Mouse (Mus musculus): ENCODE measurements around the gene Fam83e.
A peak's percentile ranks its signal among the peaks of the same experiment; 100 is the strongest.

The Fam83e gene

GRCm38 (mm10) chr7:45720413-45721233, at the start of gene Fam83e:
Fam83e (plus strand) TSS chr7:45721212.
- no peak for DNase-seq

GRCm38 (mm10) chr7:45677627-45678295, 43.3 kb upstream of the Fam83e start:
- no peak for DNase-seq

GRCm38 (mm10) chr7:45678513-45678912, 42.5 kb upstream of the Fam83e start:
- no peak for DNase-seq

- DNase-seq, result no peak
Observed at GRCm38 (mm10) chr7:45679966-45680621, 40.9 kb upstream of the Fam83e start.

GRCm38 (mm10) chr7:45681046-45681736, 39.8 kb upstream of the Fam83e start:
- DNase-seq, result no peak

- DNase-seq, result peak; percentile 86
Observed at GRCm38 (mm10) chr7:45682144-45683126, 38.6 kb upstream of the Fam83e start.

- DNase-seq, result no peak
Observed at GRCm38 (mm10) chr7:45683396-45684050, 37.5 kb upstream of the Fam83e start, which contains the start of gene Ntn5. Ntn5 (plus strand) TSS chr7:45684022.

GRCm38 (mm10) chr7:45685811-45686210, 35.2 kb upstream of the Fam83e start:
- no peak for DNase-seq

- DNase-seq, result no peak
Observed at GRCm38 (mm10) chr7:45686841-45687240, 34.2 kb upstream of the Fam83e start.

GRCm38 (mm10) chr7:45689099-45689498, 31.9 kb upstream of the Fam83e start:
- DNase-seq, result no peak

GRCm38 (mm10) chr7:45689800-45690199, 31.2 kb upstream of the Fam83e start:
- DNase-seq, result no peak

GRCm38 (mm10) chr7:45692364-45692763, 28.6 kb upstream of the Fam83e start:
- no peak for DNase-seq

- no peak for DNase-seq
Observed at GRCm38 (mm10) chr7:45693921-45694591, 27.0 kb upstream of the Fam83e start, which contains the start of gene Sec1. Sec1 (minus strand) TSS chr7:45694402.

- DNase-seq, result no peak
Observed at GRCm38 (mm10) chr7:45695098-45695497, 25.9 kb upstream of the Fam83e start.

GRCm38 (mm10) chr7:45697894-45698293, 23.1 kb upstream of the Fam83e start:
- no peak for DNase-seq

GRCm38 (mm10) chr7:45699523-45700141, 21.4 kb upstream of the Fam83e start, which contains the start of gene Car11:
Car11 (plus strand) TSS chr7:45699843.
- DNase-seq, result peak; percentile 67

GRCm38 (mm10) chr7:45700301-45701015, 20.6 kb upstream of the Fam83e start:
- DNase-seq, result peak; percentile 89

- DNase-seq, result no peak
Observed at GRCm38 (mm10) chr7:45701072-45701471, 19.9 kb upstream of the Fam83e start.

- no peak for DNase-seq
Observed at GRCm38 (mm10) chr7:45701607-45702006, 19.4 kb upstream of the Fam83e start.

Measured in right cerebral cortex, adult 18-20 months (tissue).